Mouse (Mus musculus): Measurements from ENCODE around the gene Gxylt2. TPM values are rescaled to one million over a fixed set of nuclear protein-coding genes. Genes with fewer than 3 reads are reported as not detected.

Gxylt2 gene
- 0.13 TPM in 2 replicates for polyA plus RNA-seq (2015; fragmentation: Nextera tagmentation; extraction: Ambion mirVana)

GRCm38 (mm10) chr6:100704574-100705365 lies at the start of gene Gxylt2:
Gene Gxylt2, plus strand, starts transcription at chr6:100704734.
- H3K4me1 ChIP-seq (replicated peaks): peaks cover 4% of the 10 kb centered on the region
- no peaks in the 10 kb centered on the region for H3K36me3 ChIP-seq
- H3K4me2 ChIP-seq: peak within 1 kb of the TSS; percentile 65
- peak within 1 kb of the TSS; percentile 52 for H3K4me3 ChIP-seq (replicated peaks)
- DNase-seq (no peak), ATAC-seq (ENCODE audit: low read depth) (no peak)
- H3K9ac ChIP-seq: no peak within 1 kb of the TSS
- H3K9me3 ChIP-seq (replicated peaks): no peaks in the 10 kb centered on the region
- H3K27me3 ChIP-seq: peaks cover 36% of the 10 kb centered on the region
- no peak within 1 kb of the TSS for H3K27ac ChIP-seq
- 2% methylated on average over 71 of the region's 77 CpGs for WGBS (ENCODE audit: insufficient replicate concordance)

- no peak for DNase-seq
- H3K4me2 ChIP-seq: no peak overlapping the region
- H3K4me3 ChIP-seq (replicated peaks): no peak overlapping the region
- 78% methylated on average over 5 of the region's 5 CpGs for WGBS (ENCODE audit: insufficient replicate concordance)
- ATAC-seq (ENCODE audit: low read depth): no peak
- no peak overlapping the region for H3K27ac ChIP-seq
- H3K4me1 ChIP-seq (replicated peaks): no peaks in the 10 kb centered on the region
- no peaks in the 10 kb centered on the region for H3K9me3 ChIP-seq (replicated peaks)
- peaks cover 58% of the 10 kb centered on the region for H3K36me3 ChIP-seq
- H3K9ac ChIP-seq: no peak overlapping the region
- H3K27me3 ChIP-seq: no peaks in the 10 kb centered on the region
Measured at GRCm38 (mm10) chr6:100660395-100660794, 44.1 kb upstream of the Gxylt2 start.

- Histone ChIP-seq H3K4me3 (replicated peaks) (no peak overlapping the region), H3K4me2 (no peak overlapping the region), H3K27ac (no peak overlapping the region), H3K9ac (no peak overlapping the region), H3K9me3 (replicated peaks) (no peaks in the 10 kb centered on the region), H3K27me3 (no peaks in the 10 kb centered on the region), H3K4me1 (replicated peaks) (no peaks in the 10 kb centered on the region), H3K36me3 (peaks cover 58% of the 10 kb centered on the region)
- DNase-seq (no peak), ATAC-seq (ENCODE audit: low read depth) (no peak)
- WGBS (ENCODE audit: insufficient replicate concordance): 68% methylated on average over 6 of the region's 6 CpGs
Measured at GRCm38 (mm10) chr6:100662224-100662623, 42.3 kb upstream of the Gxylt2 start.

- Histone ChIP-seq H3K9ac (no peak overlapping the region), H3K4me3 (replicated peaks) (no peak overlapping the region), H3K27ac (no peak overlapping the region), H3K4me1 (replicated peaks) (peaks cover 23% of the 10 kb centered on the region), H3K27me3 (no peaks in the 10 kb centered on the region), H3K9me3 (replicated peaks) (no peaks in the 10 kb centered on the region), H3K4me2 (no peak overlapping the region), H3K36me3 (peaks cover 26% of the 10 kb centered on the region)
- 81% methylated on average over 8 of the region's 8 CpGs for WGBS (ENCODE audit: insufficient replicate concordance)
- no peak for ATAC-seq (ENCODE audit: low read depth)
- DNase-seq: no peak
Measured at GRCm38 (mm10) chr6:100667644-100668043, 36.9 kb upstream of the Gxylt2 start.

GRCm38 (mm10) chr6:100668858-100669257 lies 35.7 kb upstream of the Gxylt2 start:
- DNase-seq: no peak
- no peak overlapping the region for H3K4me3 ChIP-seq (replicated peaks)

GRCm38 (mm10) chr6:100670370-100670841 lies 34.1 kb upstream of the Gxylt2 start:
- Histone ChIP-seq H3K27me3 (no peaks in the 10 kb centered on the region), H3K4me3 (replicated peaks) (peak overlapping the region; percentile 94), H3K27ac (peak overlapping the region; percentile 78), H3K9ac (peak overlapping the region; percentile 89), H3K4me2 (peak overlapping the region; percentile 88), H3K4me1 (replicated peaks) (peaks cover 23% of the 10 kb centered on the region), H3K36me3 (no peaks in the 10 kb centered on the region), H3K9me3 (replicated peaks) (no peaks in the 10 kb centered on the region)
- WGBS (ENCODE audit: insufficient replicate concordance): 1% methylated on average over 32 of the region's 32 CpGs
- ATAC-seq (ENCODE audit: low read depth): peak; percentile 84
- peak; percentile 68 for DNase-seq

More at GRCm38 (mm10) chr6:100668858-100669257, 35.7 kb upstream of the Gxylt2 start:
- no peak for ATAC-seq (ENCODE audit: low read depth)
- Histone ChIP-seq H3K36me3 (peaks cover 13% of the 10 kb centered on the region), H3K4me1 (replicated peaks) (peaks cover 23% of the 10 kb centered on the region), H3K4me2 (no peak overlapping the region), H3K9me3 (replicated peaks) (no peaks in the 10 kb centered on the region), H3K27me3 (no peaks in the 10 kb centered on the region), H3K9ac (no peak overlapping the region), H3K27ac (no peak overlapping the region)
- WGBS (ENCODE audit: insufficient replicate concordance): 23% methylated on average over 2 of the region's 2 CpGs

GRCm38 (mm10) chr6:100670880-100671344 lies 33.6 kb upstream of the Gxylt2 start, which contains the start of gene Shq1:
Gene Shq1, minus strand, starts transcription at chr6:100671157.
- Histone ChIP-seq H3K36me3 (no peaks in the 10 kb centered on the region), H3K9me3 (replicated peaks) (no peaks in the 10 kb centered on the region), H3K4me1 (replicated peaks) (peaks cover 23% of the 10 kb centered on the region), H3K27me3 (no peaks in the 10 kb centered on the region), H3K9ac (peak within 1 kb of the TSS; percentile 89), H3K4me2 (peak within 1 kb of the TSS; percentile 88), H3K27ac (peak within 1 kb of the TSS; percentile 78), H3K4me3 (replicated peaks) (peak within 1 kb of the TSS; percentile 94)
- peak; percentile 75 for DNase-seq
- under 1% methylated on average over 49 of the region's 49 CpGs for WGBS (ENCODE audit: insufficient replicate concordance)
- peak; percentile 87 for ATAC-seq (ENCODE audit: low read depth)

GRCm38 (mm10) chr6:100671401-100671800 lies 33.1 kb upstream of the Gxylt2 start:
- H3K36me3 ChIP-seq: no peaks in the 10 kb centered on the region
- no peak for DNase-seq
- 11% methylated on average over 7 of the region's 7 CpGs for WGBS (ENCODE audit: insufficient replicate concordance)
- H3K4me3 ChIP-seq (replicated peaks): peak overlapping the region; percentile 94
- H3K9ac ChIP-seq: peak overlapping the region; percentile 1; the same call in 1 of the 2 replicates
- no peaks in the 10 kb centered on the region for H3K9me3 ChIP-seq (replicated peaks)
- ATAC-seq (ENCODE audit: low read depth): no peak
- no peaks in the 10 kb centered on the region for H3K27me3 ChIP-seq
- peak overlapping the region; percentile 88 for H3K4me2 ChIP-seq
- no peak overlapping the region for H3K27ac ChIP-seq
- peaks cover 23% of the 10 kb centered on the region for H3K4me1 ChIP-seq (replicated peaks)

- no peak overlapping the region for H3K9ac ChIP-seq
- H3K36me3 ChIP-seq: no peaks in the 10 kb centered on the region
- ATAC-seq (ENCODE audit: low read depth) (no peak), DNase-seq (no peak)
- no peak overlapping the region for H3K4me2 ChIP-seq
- H3K27me3 ChIP-seq: no peaks in the 10 kb centered on the region
- H3K9me3 ChIP-seq (replicated peaks): no peaks in the 10 kb centered on the region
- no peak overlapping the region for H3K4me3 ChIP-seq (replicated peaks)
- WGBS (ENCODE audit: insufficient replicate concordance): 16% methylated on average over 6 of the region's 6 CpGs
- peaks cover 10% of the 10 kb centered on the region for H3K4me1 ChIP-seq (replicated peaks)
- H3K27ac ChIP-seq: no peak overlapping the region
Measured at GRCm38 (mm10) chr6:100674974-100675373, 29.6 kb upstream of the Gxylt2 start.

GRCm38 (mm10) chr6:100676461-100676860 lies 28.1 kb upstream of the Gxylt2 start:
- no peak overlapping the region for H3K9ac ChIP-seq
- H3K27ac ChIP-seq: no peak overlapping the region
- no peaks in the 10 kb centered on the region for H3K27me3 ChIP-seq
- no peak overlapping the region for H3K4me2 ChIP-seq
- H3K9me3 ChIP-seq (replicated peaks): no peaks in the 10 kb centered on the region
- DNase-seq: no peak
- WGBS (ENCODE audit: insufficient replicate concordance): 84% methylated on average over 7 of the region's 7 CpGs
- H3K36me3 ChIP-seq: no peaks in the 10 kb centered on the region
- no peak overlapping the region for H3K4me3 ChIP-seq (replicated peaks)
- H3K4me1 ChIP-seq (replicated peaks): peaks cover 2% of the 10 kb centered on the region; the same call in 1 of the 2 replicates
- ATAC-seq (ENCODE audit: low read depth): no peak

- Histone ChIP-seq H3K9me3 (replicated peaks) (no peaks in the 10 kb centered on the region), H3K36me3 (no peaks in the 10 kb centered on the region), H3K4me3 (replicated peaks) (no peak overlapping the region), H3K4me2 (no peak overlapping the region), H3K9ac (no peak overlapping the region), H3K27me3 (no peaks in the 10 kb centered on the region), H3K4me1 (replicated peaks) (no peaks in the 10 kb centered on the region), H3K27ac (no peak overlapping the region)
- DNase-seq: no peak
- no peak for ATAC-seq (ENCODE audit: low read depth)
- 79% methylated on average over 2 of the region's 2 CpGs for WGBS (ENCODE audit: insufficient replicate concordance)
Measured at GRCm38 (mm10) chr6:100678636-100679035, 25.9 kb upstream of the Gxylt2 start.
